Mouse (Mus musculus): ENCODE measurements around the gene Nol10.

The Nol10 gene

DNA sequence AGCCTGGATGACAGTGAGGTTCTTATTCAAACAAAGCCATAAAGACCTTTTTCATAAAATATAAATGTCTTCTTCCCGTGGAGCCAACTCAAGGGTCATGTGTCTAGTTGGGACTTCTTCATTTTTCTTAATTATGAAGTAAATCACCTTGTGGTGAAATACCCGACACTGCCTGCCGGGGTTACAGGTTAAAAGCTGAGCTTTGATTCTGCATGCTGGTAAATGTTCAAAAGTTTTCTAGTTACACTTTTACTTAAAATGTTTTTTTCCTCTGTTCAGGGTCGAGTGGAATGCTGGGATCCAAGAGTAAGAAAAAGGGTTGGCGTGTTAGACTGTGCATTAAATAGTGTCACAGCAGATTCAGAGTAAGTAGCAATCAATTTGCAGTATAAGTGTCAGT lies 14.1 kb downstream of the Nol10 start:
- DNase-seq (ENCODE audit: low spot score) = no peak

DNA sequence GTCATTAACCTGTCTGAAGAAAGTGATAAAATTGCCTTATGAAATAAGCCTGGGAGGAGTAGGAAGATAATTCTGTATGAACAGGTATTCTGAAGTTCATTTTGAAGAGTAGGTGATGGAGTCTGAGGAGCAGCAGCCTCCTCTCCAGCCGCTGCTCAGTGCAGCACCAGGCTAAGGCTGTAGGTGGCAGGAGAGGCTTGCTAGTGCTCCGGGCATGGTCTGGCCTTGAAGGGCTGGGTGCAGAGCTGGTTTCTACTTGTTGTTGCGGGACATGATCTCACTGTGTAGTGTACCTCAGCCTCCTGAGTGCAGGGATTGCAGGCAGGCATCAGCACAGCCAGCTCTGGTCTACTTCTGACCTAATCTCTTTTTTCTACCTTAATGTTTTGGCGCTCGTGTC lies 18.7 kb downstream of the Nol10 start:
- peak; percentile 39 for DNase-seq (ENCODE audit: low spot score)

DNA sequence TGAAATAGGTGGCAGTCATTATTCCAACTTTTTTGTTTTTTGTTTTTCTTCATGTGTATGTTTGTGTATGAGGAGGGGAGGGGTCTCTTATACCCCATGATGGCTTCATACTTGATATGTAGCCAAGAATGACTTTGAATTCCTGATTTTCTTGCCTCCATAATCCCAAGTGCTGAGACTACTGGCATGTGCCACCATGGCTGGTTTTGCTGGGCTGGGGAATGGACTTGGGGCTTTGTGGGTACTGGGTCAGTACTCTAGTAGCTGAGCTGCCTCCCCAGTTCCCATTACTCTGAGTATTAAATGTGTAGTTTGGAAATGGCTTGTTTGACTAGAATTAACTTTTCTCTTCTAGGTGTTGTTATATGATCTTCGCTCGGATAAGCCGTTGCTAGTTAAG lies 20.9 kb downstream of the Nol10 start:
- DNase-seq (ENCODE audit: low spot score) = no peak

DNA sequence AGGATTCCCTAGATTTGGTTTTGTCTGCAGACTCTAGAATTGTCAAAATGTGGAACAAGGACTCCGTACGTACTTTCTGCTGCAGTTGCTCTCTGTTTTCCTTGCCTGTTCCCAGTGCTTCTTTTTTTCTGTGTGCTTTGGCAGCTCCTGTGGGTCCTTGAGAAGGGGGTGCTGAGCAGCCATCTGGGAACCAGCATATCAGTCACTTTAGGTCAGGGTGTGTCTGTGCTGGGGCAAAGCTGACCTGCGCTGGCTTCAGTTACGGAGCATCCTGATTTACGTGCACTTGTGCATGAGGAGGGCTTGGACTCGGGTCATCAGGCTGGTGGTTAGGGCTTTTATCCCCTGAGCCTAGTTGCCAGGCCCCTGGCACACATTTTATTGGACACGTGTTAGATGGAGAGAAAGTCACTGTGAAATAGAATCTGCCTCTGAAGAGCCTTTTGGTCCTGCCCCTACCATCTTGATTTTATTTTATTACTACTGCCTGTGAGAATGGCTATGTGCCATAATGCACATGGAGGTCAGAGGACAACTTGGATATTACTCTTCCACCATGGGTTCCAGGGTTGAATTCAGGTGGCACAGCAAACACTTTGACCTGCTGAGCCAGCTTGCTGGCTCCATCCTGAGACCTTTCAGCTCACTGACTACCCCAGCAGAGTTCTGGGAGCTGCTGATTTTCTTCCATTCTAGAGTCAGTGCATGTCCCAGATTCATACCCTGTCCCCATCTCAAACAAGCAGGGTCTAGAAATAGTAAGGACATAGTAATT lies 21.5 kb downstream of the Nol10 start:
- DNase-seq (ENCODE audit: low spot score) = peak; percentile 35

DNA sequence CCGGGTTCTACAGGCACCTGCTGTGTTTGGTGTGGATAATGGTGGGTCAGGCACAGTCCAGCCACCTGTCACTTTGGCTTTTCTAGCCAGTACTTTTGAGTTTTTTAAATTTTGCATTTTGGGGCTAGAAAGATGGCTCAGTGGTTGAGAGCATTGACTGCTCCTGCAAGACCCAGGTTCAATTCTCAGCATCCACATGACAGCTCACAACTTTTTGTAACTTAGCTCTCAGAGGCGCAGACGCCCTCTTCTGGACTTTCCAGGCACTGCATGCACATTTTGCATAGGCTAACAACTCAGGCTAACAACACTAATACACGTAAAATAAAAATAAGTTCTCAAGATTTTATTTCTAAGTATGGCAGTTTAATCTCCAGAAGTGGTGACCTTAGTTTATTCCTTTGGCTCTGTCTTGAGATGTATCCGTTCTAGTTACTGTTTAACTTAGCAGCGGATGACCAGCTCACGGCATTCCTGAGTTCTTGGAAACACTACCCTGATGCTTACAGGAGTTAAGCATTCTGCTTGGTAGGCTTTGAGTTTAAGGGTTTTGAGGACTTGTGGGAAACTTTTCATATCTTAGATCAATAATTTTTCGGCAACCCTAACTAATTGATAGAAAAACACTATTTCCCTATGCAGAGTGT lies 23.5 kb downstream of the Nol10 start:
- DNase-seq (ENCODE audit: low spot score) = no peak

DNA sequence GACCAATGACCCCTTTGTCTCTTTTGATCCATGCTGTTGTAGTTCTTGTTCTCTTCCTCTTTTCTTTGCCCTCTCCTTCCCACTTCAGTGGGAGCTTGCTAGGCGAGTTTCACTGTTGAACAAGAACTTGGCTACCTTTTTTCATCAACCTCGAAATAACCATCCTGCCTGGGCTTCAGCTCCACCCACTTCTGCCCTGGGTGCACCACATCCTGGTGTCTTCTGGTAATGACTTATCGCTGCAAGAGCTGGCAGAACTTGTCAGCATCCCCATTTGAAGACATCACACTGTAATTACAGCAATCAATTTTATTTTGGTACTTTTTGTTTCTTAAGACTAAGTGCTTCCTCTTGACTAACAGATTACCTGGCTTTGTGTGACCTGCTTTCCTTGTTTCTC lies 24.4 kb downstream of the Nol10 start:
- DNase-seq (ENCODE audit: low spot score) = no peak

DNA sequence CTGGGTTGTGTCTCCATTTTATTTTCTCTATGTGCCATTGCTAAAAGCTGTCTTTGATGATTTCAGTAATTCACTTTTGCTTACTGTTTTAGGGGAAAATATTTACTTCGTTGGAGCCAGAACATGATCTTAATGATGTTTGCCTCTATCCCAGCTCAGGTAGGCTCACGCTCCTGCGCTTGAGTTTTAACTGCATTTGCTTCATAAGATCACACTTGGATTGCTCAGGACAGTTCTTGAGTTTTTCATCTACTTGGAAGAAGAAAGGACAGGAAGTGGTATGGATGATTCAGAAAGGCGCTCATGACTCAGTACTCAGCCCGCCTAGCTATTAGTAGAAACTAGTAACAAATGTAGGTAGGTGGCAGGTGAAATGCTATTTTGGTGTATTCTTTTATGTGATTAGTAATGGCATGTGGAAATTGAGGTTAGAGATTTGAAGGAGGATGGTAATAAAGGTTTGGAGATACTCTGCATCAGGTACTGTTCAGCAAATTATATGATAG lies 25.3 kb downstream of the Nol10 start:
- no peak for DNase-seq (ENCODE audit: low spot score)

DNA sequence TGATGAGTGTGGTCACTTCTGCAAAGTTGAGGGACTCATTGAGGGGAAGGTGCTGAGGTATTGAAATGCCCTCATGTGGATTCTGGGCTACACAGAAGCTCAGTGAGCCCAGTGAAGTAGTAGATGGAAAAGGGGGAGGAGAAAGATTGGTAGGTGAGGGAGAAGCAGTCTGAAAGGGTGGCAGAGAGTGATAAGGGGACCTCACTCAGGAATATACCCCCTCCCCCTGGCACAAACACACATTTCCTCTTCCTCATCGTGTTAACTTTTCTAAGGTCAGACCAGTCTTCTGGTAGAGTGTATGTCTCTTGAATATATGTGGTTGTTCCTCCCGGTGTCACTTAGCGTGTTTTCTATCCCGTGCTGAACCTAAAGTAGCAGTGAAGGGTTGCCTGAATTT lies 27.0 kb downstream of the Nol10 start:
- no peak for DNase-seq (ENCODE audit: low spot score)

DNA sequence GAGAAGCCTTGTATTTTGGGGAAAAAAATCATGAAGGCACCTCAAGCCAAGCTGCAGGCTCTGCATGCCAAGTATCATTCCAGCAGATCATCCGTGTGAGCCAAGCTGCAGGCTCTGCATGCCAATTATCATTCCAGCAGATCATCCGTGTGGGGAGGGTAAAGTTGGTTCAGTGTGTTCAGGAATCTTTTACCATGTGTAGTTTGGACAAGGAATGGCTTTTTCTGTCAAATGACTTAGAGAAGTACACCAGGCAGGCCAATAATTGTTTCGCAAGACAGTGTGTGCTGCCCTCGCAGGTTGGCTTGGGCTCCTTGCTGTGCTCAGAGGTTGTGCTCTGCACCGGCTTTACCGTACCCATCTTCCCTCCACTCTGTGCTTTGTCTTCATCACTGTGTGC lies 28.3 kb downstream of the Nol10 start:
- no peak for DNase-seq (ENCODE audit: low spot score)

DNA sequence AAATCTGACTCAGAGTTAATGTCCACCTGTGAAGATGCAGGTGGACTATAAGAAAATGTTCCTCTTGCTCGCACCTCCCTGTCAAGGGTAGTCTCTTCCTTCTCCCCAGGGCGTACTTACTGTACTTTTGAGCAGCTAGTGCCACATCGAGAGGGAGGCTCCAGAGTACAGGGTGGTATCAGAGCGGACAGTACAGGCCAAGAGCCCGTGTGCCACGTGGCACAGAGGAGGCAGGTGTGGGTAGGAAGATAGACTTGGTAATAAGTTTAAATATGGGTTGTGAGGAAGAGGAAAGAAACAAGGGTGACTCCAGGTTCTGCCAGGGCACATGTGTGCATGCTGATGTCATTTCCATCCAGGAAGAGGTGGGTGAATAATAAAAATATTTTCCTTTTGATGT lies 32.7 kb downstream of the Nol10 start:
- DNase-seq (ENCODE audit: low spot score) = no peak

DNA sequence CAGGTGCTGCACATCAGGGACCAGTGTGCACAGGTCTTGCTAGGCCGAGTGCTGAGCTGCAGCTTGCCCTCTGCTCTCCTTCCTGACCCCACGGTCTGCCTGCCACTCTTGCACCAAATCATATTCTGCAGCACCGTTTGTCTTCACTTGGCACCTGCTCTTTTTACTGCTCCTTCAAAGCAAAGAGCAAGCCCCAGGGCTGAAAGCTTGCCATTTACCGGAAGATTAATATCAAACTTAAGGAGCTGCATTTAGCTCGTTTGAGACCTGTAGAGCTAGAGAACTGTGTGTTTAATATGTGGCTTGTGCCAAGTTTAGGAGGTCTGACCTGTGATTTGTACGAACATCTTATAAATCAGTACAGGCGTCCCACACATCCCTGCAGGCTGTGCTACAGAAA lies 34.5 kb downstream of the Nol10 start:
- no peak for DNase-seq (ENCODE audit: low spot score)

DNA sequence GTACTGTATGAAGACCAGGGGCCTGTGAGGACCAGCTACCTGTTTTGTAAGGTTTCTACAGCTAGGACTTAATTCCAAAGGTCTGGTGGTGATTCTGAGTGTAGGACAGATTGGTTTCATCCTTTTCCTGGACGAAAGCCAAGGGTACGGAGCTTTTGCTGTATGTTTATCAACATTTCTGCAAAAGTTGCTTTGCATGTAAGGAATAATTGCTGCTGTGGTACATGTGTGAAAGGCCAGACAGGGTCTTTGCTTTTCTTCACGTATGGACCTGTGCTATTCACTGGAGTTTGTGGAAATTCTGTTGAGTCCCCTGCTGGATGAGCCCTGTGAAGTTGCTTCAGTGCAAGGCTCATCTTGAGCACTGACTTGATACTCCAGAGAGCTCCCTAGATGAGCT lies 38.6 kb downstream of the Nol10 start:
- no peak for DNase-seq (ENCODE audit: low spot score)

DNA sequence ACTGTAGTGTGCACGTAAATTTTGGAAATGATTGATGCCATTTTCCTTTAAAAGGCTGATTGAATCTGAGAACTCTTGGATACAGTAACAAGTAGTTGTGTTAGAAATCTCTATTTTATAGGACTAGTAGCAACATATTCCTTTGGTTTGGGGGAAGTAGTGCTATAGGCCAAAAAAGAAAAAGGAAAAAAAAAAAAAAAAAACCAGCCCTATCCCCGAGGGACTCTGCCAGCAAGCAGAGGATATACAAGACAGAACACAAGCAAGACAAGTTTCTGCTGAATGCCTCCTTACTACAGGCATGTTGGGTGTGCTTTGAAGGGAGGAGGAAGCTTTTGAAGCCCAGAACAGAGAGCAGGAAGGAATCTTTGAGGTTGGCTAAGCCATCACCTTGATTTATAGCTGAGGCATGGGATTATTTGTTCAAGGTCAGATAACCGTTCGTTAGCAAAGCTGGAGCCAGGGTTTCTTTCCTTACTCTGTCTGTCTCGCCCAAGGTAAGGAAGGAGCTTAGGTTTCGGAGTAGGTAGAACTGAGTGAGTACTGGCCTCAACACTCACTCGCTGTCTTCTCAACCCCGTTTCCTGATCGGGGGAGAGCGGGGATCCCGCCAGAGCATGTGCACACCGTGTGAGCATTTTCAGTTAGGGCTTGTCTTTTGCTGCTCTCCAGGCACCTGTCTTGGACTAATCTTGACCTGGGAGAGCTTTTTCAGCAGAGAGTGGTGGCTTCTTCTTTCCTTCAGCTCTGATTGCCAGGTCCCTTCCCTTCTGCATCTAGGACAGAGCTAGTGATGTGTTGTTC lies 39.3 kb downstream of the Nol10 start:
- DNase-seq (ENCODE audit: low spot score) = no peak

DNA sequence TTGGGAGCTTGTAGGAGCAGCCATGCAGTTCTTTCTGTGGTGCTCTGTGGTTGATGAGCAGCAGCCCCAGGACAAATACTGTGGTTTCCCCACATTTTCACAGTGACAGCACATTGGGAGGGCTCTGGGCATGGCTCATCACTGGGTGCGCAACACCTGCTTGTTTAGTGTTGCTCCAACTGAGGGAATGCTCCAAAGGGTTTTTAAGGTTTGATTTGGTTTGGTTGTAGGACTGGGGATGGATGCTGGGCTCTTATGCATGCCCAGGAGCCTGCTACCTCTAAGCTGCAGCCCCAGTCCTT lies 39.8 kb downstream of the Nol10 start:
- DNase-seq (ENCODE audit: low spot score) = no peak

DNA sequence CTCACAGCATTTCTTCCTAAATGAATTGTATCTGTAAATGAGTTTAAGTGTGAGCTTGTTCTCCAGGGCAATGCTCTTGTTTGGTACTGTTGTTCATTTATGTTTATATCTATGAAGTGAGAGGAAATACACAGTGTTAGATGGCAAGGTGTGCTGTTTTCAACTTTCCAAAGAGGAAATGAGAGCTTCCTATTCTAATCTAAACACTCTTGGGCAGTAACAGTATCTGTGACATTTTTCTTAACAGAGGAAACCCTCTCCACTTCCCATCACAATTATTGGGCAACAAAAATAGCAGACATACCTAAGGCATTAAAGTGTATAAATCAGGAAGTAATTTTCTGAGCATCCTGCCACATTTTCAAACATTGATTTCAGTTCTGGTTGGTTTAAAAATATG lies 41.8 kb downstream of the Nol10 start:
- DNase-seq (ENCODE audit: low spot score) = no peak

DNA sequence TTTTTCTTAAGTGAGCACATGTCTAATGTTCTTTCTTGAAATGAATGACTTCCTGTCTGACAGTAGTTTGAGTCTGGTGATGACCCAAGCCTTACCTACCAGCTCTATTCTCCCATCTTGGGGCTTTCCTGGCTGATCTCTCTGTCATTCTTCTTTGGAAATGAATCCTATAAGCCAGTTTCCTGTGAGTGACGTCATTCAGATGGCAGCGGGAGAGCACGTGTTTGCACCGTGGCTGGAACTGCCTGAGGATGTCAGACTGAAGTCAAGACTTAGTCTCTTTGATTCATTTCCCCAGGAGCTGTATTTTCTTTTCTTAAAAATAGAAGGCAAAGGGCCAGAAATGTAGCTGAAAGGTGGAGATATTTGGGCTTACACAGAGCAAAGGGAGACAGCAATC lies 42.3 kb downstream of the Nol10 start:
- DNase-seq (ENCODE audit: low spot score) = no peak

DNA sequence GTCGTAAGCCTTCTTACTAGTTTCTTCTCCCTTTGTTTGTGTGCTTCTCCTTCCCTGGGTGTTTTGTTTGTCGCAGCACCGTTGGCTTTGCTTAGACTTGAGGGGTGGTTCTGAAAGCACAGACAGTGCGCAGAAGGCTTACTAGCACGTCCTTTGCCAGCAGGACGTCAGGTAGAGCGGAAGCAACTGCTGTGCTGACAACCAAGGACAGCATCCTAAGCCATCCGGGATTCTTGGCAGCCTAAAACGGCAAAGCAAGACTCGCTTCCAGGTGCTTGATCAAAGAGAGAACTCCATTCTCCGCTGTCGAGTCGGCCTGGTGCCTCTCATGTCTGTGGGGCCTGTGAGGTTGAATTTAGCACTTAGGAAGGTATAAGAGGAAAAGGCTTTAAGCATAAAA lies 44.9 kb downstream of the Nol10 start:
- DNase-seq (ENCODE audit: low spot score) = no peak

DNA sequence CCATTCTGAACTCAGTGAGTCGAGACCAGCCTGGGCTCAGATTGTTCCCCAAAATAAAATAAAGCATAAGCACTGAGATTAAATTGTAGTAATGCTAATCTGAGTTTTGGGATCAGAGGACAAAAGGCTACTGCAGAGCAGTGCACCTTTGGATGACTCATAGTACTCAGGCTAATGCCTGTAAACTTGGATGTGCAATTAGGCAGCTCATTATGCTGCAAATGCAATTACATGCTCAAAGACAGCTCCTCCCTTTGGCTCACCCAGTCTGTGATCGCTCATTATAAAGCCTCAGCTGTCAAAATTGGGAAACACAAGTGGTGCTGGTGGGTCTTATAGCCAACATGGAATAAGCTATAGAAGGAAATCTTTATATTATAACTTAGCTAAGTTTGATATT lies 48.9 kb downstream of the Nol10 start:
- no peak for DNase-seq (ENCODE audit: low spot score)

DNA sequence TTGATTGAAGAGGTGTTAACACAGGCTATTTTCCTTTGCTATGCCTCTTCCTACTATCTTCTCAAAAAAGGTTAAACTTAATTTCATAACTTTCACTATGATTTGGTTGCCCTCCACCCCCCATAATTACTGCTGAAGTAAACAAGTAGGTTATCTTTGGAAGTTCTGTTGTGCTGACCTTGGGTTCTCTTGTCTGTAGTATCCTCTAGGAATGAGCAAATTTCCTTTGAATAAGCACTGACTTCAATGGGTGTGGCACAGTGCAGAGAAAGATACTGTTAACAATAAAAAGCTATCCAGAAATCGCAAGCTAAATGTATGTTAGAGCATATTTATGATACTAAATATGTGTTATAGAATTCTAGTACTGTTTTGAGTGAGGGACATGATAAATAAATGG lies 53.2 kb downstream of the Nol10 start:
- DNase-seq (ENCODE audit: low spot score) = no peak

DNA sequence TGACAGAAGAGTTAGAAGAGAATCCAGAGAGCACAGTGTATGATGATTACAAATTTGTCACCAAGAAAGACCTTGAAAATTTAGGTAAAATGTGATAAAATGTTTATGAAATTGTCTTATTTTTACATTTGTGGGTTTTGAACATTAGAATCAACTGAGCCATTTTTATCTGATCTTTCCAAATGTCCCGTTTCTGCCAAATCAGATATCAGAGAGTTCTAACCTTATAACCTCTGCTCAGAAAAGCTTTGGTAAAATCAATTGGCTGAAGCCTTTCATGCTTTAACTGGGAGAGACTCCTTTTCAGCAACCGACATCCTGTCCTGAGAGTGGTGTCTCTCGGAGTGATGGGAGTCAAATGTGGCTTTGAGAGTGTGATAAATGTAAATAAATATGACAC lies 53.9 kb downstream of the Nol10 start:
- no peak for DNase-seq (ENCODE audit: low spot score)

DNA sequence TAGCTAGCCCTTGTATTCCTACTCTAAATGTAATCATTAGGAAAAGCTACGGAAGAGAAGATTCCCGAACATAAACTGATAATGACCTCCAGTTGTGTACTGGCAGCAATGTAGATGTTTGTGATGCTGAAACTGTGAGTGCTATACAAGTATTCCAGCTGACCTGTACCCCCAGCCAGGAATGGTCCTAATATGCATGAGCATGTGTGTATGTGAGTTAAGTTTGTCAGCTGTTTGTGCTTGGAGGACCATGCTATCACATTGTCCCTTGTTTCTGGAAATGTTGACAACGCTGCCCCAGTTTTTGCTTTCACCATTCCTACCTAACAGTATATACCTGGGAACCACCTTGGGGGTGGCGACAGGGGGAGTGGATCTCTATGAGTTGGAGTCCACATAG lies 55.7 kb downstream of the Nol10 start:
- no peak for DNase-seq (ENCODE audit: low spot score)

DNA sequence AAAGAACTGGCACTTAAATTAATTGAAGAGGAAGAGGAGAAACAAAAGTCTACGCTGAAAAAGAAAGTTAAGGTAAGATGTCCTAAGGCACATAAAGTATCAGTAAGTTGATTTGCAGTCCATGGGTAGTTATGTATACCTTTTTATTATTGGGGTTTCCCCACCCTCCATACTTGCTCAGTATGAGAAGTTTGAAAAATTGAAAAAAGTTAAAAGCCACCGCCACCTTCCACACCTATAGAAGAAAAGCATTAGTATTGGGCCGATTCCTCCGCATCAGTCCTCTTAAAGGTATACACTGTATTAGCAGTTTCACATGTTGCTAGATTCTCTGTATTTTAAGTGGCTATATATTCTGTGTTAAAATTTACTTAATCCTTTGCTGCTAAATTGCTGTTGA lies 58.6 kb downstream of the Nol10 start:
- no peak for DNase-seq (ENCODE audit: low spot score)

DNA sequence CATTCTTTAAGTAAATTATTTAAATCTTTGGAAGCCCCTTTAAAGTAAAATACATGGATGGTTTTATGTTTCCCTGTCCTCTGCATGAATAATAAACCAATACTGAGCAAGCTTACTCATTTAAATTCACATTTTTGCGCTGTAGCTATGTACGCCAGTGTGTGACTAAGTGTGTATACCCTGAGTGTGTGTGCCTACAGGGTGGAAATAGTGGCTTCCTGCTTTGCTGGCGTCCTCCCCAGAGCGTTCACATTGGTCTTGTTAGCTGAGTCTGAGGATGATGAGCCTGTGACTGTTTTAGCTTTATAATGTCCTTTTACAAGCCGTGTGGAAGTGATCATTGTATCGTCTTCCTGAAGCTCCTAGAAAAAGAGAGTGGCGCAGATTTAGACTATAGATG lies 60.1 kb downstream of the Nol10 start:
- DNase-seq (ENCODE audit: low spot score) = no peak
